Mouse (Mus musculus) thymus, adult 2 months (tissue): Measurements from ENCODE around the gene Ccdc8. TPM values are rescaled to one million over a fixed set of nuclear protein-coding genes. Genes with fewer than 3 reads are reported as not detected.
A peak's percentile ranks its signal among the peaks of the same experiment; 100 is the strongest.

ENCODE experiments used
- DNase-seq: peaks from one replicate; pipeline ENCODE4 v3.0.0; 2021
- H3K27ac ChIP-seq: fragments of 200-500 bp; 2 replicates; pipeline ENCODE4 v1.5.1; 2012; ENCODE audit warnings: low read length, control low read depth; ENCODE audit not compliant: control insufficient read depth, insufficient read depth
- H3K27me3 ChIP-seq: fragments of 200-500 bp; 2 replicates; pipeline ENCODE4 v1.6.1; 2012; ENCODE audit warnings: mild to moderate bottlenecking, low read length, moderate library complexity, mixed read lengths; ENCODE audit not compliant: control insufficient read depth, insufficient read depth
- H3K36me3 ChIP-seq: fragments of 200-500 bp; 2 replicates; pipeline ENCODE4 v1.6.1; 2012; ENCODE audit warnings: mild to moderate bottlenecking, low read length, moderate library complexity; ENCODE audit not compliant: control insufficient read depth, insufficient read depth
- H3K4me1 ChIP-seq: fragments of 200-500 bp; replicated peaks from 2 replicates; pipeline ENCODE4 v1.6.1; 2012; ENCODE audit warnings: low read length; ENCODE audit not compliant: control insufficient read depth, insufficient read depth
- H3K4me3 ChIP-seq: fragments of 200-500 bp; 2 replicates; pipeline ENCODE4 v1.5.1; 2012; ENCODE audit warnings: mild to moderate bottlenecking, low read length, control low read depth, moderate library complexity; ENCODE audit not compliant: control insufficient read depth, insufficient read depth
- CTCF ChIP-seq: fragments of 200-500 bp; IDR thresholded peaks from 2 replicates; pipeline ENCODE4 v1.5.1; 2012; ENCODE audit warnings: mild to moderate bottlenecking, control low read depth, low read length, moderate library complexity, borderline replicate concordance; ENCODE audit not compliant: control insufficient read depth, poor library complexity, insufficient read depth; ENCODE audit errors: extremely low read depth
- POLR2A ChIP-seq: fragments of 200-500 bp; IDR thresholded peaks from 2 replicates; pipeline ENCODE4 v1.6.1; 2012; ENCODE audit warnings: mild to moderate bottlenecking, low read length, control low read depth, moderate library complexity; ENCODE audit not compliant: control insufficient read depth, poor library complexity, insufficient read depth; ENCODE audit errors: extremely low read depth
- WGBS: fragments of 180-500 bp; shearing (Covaris S2); methylation state at CpG from one replicate; pipeline ENCODE4 v1.1.7; 2018; 5-methylcytosine and 5-hydroxymethylcytosine counted together
- polyA plus RNA-seq: library from polyadenylated mRNA; depleted of rRNA; stranded (reverse); fragments of >200 nt; gene quantifications from 2 replicates; pipeline ENCODE4 v1.2.3, GENCODE M21; 2012

Ccdc8 gene
- polyA plus RNA-seq, 1 experiment = 2.0 TPM

GRCm38 (mm10) chr7:17022176-17022575 lies 29.7 kb downstream of the Ccdc8 start:
- Histone ChIP-seq H3K4me3 (no peak overlapping the region), H3K4me1 (peaks cover 46% of the 10 kb centered on the region), H3K36me3 (peaks cover 27% of the 10 kb centered on the region), H3K27ac (no peak overlapping the region), H3K27me3 (no peaks in the 10 kb centered on the region)
- TF ChIP-seq CTCF (no peak), POLR2A (no peak)
- DNase-seq = no peak
- WGBS = 99% methylated on average over 15 of the region's 15 CpGs

DNA sequence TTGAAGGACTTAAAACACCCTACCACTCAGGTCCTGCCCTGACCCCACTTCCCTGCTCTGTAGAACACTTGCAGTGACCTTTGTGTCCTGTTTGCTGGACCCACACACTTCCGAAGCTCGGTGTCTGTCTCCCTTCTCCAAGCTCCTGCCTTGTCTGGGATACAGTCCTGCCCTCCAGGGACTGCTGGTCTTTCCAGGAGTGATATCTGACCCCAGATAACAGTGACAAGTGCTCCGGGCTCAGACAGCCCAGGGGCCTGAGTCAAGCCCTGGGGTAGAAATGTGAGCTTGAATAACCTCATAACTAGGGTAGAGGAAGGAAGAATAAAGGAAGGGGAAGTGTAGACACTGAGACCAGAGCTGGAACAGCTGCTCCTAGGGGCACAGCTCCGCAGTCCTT lies 31.2 kb downstream of the Ccdc8 start:
- no peak overlapping the region for H3K4me3 ChIP-seq

DNA sequence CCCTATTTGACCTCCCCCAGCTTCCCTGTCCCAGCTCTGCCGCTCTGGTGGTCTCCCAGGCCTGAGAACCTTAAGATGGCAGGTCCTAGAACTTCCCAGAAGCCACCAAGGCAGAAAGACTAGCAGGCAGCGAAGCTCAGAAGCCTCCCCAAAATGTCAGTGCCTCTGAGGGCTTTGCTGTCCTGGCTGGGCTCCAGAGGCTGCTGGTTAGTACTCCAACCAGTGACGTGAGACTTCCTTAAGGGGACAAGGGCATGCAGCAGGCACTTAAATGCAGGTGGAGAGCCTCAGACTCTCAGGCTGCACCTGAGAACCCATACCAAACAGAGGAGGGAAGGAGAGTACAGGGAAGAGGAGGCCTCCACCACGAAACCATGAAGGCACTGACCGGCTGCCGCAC lies 31.6 kb downstream of the Ccdc8 start:
- Histone ChIP-seq H3K27me3 (no peaks in the 10 kb centered on the region), H3K36me3 (peaks cover 24% of the 10 kb centered on the region), H3K4me1 (peaks cover 40% of the 10 kb centered on the region), H3K4me3 (no peak overlapping the region), H3K27ac (peak overlapping the region; percentile 25; the same call in 1 of the 2 replicates)
- 37% methylated on average over 6 of the region's 6 CpGs for WGBS
- DNase-seq = no peak
- no peak for TF ChIP-seq CTCF
- no peak for TF ChIP-seq POLR2A

More for the DNA sequence above, 31.2 kb downstream of the Ccdc8 start:
- TF ChIP-seq POLR2A = no peak
- no peak for TF ChIP-seq CTCF
- WGBS = 56% methylated on average over 4 of the region's 4 CpGs
- Histone ChIP-seq H3K36me3 (peaks cover 24% of the 10 kb centered on the region), H3K4me1 (peaks cover 40% of the 10 kb centered on the region), H3K27ac (peak overlapping the region; percentile 25; the same call in 1 of the 2 replicates), H3K27me3 (no peaks in the 10 kb centered on the region)
- no peak for DNase-seq

- WGBS = 21% methylated on average over 10 of the region's 10 CpGs
- peaks cover 40% of the 10 kb centered on the region for H3K4me1 ChIP-seq
- H3K4me3 ChIP-seq = no peak overlapping the region
Observed at GRCm38 (mm10) chr7:17024814-17025504, 32.5 kb downstream of the Ccdc8 start.

GRCm38 (mm10) chr7:17025505-17025894 lies 33.0 kb downstream of the Ccdc8 start:
- peaks cover 18% of the 10 kb centered on the region for H3K36me3 ChIP-seq
- H3K4me3 ChIP-seq = no peak overlapping the region
- H3K27ac ChIP-seq = peak overlapping the region; percentile 26; the same call in 1 of the 2 replicates
- H3K4me1 ChIP-seq = peaks cover 43% of the 10 kb centered on the region
- no peak for DNase-seq
- no peaks in the 10 kb centered on the region for H3K27me3 ChIP-seq
- 31% methylated on average over 4 of the region's 4 CpGs for WGBS
- TF ChIP-seq POLR2A = no peak
- no peak for TF ChIP-seq CTCF

More at GRCm38 (mm10) chr7:17024814-17025504, 32.5 kb downstream of the Ccdc8 start:
- peak; percentile 64 for DNase-seq
- H3K27ac ChIP-seq = peak overlapping the region; percentile 26; the same call in 1 of the 2 replicates
- TF ChIP-seq CTCF (0 out of 2 replicates have a peak, but pooled peaks have one; percentile 8), POLR2A (no peak)
- no peaks in the 10 kb centered on the region for H3K27me3 ChIP-seq
- H3K36me3 ChIP-seq = peaks cover 23% of the 10 kb centered on the region

GRCm38 (mm10) chr7:17025896-17026622 lies 33.6 kb downstream of the Ccdc8 start:
- no peak for DNase-seq
- H3K4me3 ChIP-seq = peak overlapping the region; percentile 6; the same call in 1 of the 2 replicates
- no peaks in the 10 kb centered on the region for H3K27me3 ChIP-seq
- peak overlapping the region; percentile 7; the same call in 1 of the 2 replicates for H3K27ac ChIP-seq
- WGBS = 43% methylated on average over 9 of the region's 9 CpGs
- TF ChIP-seq CTCF (no peak), POLR2A (no peak)
- peaks cover 13% of the 10 kb centered on the region for H3K36me3 ChIP-seq
- H3K4me1 ChIP-seq = peaks cover 43% of the 10 kb centered on the region
